Mouse (Mus musculus) MEL-GATA-1-ER (cell line): ENCODE measurements around the gene Kcnj16.

Experiments used
- DNase-seq: peaks from one replicate; pipeline ENCODE4 v3.0.0-alpha.2; 2012; ENCODE audit warnings: low read depth; ENCODE audit errors: extremely low read depth

Gene Kcnj16

DNA sequence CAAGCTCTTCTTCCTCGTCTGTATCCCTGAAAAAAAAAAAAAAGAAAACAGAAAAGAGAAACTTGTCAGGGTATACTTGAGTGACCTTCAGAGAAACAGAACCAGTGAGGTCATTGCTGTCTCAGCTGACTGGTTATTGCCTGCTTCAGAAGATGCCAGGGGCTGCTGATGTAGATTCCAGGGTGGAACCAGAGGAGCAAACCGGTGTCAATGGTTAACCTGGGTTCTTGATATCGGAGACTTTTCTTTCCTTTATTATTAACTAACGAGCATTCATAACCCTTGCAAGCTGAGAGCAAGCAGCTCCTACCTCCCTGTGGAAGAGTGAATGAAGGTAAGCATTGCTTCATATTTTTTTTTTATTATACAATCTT, at the start of gene Kcnj16:
Gene Kcnj16 (plus strand): TSS at position 272 of the 374 bp plus-strand sequence.
- no peak for DNase-seq

DNA sequence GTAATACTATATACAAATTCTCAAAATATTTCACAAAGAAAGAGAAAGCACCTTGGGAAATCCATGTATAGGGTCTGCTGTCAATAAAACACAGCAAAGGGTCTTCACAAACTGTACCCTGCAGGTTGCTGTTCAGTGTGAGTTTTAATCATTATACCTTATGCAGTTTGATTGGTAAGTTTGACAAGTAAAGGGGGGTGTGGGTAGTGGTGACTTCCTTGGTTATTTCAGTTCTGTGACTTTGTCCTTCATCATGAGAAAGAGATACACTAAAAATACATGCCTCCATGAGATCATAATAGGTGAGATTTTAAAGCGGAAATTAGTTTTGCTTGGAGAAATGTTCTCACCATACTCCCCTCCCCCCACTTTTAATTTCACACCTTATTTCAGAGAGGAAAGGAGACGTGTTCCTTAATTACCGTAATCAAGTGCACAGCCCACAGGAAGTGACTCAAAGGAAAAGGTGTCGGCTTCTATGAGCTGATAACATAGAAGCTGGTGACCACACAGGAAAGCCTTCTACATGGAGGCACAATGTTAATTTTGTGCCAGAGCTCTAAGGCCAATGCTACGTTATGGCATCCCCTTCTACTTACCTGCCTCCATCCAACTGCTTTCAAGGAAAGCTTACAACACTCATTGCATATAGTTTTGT, 48.9 kb upstream of the Kcnj16 start:
- DNase-seq = no peak

DNA sequence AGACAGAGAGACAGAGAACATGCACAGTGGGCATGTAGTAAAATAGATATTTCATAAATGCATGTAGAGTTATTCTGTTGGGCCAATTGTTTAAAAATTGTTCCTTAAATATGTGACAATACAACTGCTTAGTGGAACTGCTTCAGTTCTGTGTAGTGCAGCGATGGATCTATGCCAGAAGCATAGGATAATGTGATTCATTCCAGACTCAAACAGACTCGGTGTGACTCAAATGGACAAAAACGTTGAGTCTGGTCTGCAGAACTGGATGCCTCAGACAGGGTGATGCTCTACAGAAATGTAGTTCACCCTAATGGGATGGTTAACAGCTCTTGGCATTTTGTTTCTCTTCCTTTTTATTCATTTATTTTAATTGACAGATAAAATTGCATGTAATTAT, 32.1 kb upstream of the Kcnj16 start:
- no peak for DNase-seq

DNA sequence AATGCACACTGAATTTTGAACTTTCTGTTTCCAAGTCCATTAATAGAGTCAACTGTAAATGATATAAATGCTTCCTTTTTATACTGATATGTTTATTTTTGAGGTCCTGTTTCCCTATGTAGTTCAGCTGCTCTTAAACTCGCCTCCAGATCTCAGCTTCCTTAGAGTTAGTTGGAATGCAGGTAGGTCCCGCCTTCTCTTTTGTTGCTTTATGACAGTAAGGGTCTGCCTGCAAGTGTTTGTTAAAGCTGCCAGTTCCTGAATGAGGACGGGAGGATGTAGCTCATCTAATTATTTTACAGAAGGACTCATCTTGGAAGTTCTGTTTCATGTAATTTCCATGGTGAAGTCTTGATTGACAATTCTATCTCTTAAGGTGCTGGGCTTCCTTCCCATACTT, 25.6 kb upstream of the Kcnj16 start:
- DNase-seq = no peak

DNA sequence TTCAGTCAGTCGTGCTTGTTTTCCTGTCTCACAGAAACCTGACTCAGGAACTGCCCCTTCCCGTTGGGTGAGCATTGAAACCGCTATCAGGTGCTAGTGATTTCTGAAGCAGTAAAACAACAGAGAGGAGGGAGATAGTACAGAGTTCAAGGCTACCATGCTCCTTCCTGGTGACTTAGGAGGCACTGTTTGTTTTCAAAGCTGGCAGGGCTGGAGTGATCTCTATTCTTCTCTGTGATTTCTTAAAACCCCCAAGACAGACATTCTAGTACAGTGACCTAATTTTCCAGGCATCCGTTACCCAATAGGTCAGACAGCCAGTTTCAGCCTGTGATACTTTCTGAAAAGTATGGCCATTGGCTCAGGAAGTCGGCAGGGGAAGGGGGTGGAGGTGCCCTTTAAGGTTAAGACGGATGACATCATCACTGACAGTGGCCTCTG, 25.1 kb upstream of the Kcnj16 start:
- no peak for DNase-seq

DNA sequence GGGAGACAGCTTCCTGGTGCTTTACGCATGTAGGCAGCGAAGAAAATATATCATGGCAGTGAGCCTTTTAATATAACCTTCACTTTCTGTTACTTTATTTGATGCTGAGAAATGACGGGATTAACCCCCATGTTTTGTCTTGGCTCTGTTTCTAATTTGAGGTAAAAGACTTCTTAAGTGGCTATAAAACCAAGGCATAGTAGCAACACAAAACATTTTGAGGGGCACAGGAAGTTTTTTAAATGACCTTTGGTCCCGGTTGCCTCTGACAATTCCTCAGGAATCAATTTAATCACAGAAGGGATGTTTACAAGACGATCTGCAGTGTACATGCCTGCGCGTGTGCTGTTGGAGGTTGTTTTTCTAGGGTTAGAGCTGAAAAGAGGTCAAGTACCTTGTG, 11.2 kb upstream of the Kcnj16 start:
- DNase-seq = no peak

DNA sequence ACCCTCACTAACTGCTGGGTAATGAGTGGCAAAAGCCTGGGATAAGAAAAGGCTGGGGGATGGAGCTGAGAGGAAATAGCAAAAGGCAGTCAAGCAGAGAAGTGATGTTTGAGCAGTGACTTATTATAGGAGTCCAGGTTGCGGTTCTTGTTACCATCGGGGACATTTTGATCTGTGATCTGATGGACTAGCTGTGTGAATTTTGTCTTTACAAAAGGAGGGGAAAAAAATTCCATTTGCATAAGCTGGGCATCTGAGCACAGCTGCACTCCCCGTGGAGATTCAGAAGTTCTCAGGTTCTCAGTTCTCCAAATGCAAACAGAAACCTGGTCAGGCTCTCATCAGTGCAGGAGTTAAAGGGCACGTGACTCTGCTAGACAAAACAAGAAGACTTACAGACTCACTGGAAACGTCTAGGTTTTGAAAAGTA, 6.2 kb upstream of the Kcnj16 start:
- DNase-seq = no peak

DNA sequence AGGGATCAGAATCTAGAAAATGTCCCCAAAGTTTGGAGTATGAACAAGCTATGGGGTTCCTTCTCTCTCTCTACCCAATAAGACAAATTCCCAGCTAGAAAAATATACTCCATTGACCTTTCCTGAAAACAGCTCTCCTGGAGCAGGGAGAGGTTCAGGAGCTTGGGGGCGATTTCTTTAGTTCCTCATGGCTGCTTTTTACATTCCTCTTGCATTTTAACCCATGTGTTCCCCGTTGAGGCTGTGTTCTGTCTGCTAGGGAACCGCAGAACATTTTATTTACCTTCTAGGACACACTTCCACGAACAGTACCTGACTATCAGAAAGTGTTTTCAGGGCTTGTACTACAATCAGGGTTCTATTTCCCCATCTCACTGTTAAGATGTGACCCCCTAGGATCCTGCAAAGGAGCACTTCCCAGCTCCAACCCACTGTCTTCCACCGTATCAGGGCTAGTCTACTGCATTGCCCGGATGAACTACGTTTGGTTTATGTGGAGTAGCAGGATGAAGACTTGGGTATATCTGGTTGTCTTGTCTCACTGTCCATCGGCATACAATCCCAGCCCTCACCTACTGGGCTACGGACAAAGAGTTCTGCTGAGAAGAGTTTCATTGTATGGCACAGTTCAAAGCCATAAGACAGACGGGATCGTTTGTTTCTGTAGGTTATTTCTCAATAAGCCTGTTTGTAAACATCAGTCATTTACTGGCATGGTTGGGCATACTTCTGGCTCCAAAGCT, 643 bp upstream of the Kcnj16 start:
- DNase-seq = no peak

DNA sequence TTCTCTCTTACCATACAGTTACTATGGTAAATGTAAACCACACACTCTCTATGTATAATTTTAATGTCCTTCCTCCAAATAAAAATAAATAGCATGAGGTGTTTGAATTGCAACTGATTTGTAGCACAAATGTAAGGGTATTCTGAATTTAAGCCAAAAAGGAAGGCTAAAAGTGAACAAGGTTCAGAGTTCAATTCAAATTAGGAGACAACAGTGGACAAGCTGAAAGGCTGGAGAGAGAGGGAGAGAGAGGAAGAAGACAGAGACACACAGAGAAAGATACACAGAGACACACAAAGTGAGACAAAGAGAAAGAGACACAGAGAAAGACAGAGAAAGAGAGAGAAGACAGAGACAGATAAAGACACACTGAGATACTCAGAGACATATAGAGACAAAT, 1.1 kb downstream of the Kcnj16 start:
- no peak for DNase-seq

DNA sequence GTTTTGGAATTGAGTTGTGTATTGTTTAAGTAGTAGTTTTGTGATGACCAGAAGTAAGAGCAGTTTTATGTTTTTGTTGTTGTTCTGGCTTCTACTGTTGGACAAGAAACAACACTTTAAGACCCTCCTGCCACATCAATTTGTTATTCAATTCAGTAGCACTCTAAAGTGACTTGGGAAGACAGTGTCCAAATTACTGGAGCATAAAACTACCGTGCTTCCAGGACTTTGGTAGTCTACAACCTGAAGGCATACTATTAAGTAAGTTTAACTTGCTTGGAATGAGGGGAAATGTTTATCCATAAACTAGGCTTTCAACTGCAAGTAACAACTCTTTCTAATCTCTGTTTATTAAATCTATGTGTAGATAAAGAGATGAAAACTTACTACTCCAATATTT, 17.7 kb downstream of the Kcnj16 start:
- DNase-seq = no peak

DNA sequence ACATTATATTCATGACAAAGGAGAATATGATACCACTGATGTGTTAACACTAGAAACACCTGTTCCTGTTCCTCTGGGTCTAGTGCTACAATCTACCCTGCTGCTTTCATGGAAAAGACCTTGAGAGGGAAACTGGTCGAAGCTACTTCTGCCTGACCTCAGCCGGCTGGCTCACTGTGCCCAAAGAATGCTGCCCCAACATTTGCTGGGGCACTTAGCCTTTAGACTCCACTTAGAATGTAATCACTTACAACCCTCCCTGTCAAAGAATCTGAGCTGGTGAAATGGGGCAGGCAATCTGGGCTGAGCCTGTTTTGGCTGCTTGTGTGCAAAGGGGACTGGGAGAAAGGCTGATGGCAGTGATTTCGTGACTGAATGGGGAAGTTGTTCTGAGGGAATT, 18.1 kb downstream of the Kcnj16 start:
- no peak for DNase-seq

DNA sequence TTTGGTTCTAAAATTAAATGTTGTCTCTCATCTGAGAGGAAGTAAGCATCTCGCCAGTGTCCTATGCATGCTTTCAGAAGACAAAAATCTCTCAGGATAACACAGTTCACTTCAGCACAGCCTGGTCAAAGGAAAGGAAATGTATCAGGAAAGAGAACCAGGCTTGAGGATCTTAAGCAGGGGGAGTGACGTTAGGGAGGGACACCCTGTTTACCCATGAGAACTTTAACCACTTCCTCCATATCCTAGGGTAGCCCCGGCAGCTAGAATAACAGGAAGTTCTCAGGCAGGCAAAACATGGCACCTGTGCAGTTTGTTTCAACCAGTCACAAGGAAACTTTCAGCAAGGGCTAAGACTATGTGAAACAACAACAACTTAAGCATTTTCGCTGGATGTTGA, 25.8 kb downstream of the Kcnj16 start:
- no peak for DNase-seq

DNA sequence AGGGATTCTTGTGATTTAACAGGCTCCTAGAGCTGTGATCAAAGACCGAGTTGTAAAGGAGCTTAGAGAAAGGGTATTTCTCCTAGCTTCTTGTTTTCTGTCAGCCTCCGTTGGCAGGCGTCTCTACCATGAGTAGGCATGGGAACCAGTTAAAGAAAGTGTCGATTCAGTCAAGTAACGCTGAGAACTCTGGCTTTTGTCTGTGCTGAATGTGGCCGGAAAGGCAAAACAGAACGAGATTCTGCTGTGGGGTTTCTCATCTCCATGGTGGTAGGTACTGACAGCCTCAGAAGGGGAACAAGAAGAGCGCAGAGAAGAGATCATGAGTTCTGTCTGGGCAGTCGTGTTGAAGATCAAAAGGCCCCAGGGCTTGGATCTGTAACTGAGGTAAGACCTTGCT, 29.4 kb downstream of the Kcnj16 start:
- DNase-seq = no peak

DNA sequence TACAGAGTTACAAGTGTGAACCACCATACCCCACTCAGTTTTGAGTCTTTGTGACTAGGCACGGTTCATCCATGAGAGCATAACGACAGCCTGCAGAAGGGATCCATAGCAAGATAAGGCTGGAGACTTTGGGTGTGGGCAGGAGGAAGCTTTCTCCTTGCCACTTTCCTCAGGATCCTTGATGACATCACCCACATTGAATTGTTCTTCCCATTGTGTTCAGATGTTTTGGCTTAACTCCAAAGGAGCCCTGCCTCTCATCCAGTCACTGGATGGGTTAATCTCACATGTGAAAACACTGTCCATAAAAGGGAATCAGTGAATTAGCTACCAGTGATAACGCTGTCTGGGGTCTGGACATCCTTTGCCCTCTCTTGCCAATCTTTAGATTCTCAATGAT, 37.3 kb downstream of the Kcnj16 start:
- DNase-seq = no peak

DNA sequence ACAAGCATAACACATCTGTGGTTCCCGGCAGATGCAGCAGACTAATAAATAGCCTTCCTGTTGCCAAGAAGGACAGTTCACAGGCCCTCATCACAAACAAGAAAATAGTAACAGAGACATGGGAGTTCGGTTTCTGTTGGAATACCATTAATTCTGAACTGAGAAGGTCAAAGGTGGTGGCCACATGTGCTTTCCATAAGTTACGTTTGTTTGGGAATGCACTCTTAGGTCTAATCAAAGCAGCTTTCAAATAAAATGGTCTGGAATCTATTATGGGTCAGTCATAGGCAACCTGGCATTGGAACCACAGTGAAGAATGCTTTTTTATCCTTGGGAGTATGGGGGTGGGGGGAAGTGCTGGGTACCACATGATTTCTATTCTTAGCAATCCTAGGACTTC, 41.6 kb downstream of the Kcnj16 start:
- no peak for DNase-seq

DNA sequence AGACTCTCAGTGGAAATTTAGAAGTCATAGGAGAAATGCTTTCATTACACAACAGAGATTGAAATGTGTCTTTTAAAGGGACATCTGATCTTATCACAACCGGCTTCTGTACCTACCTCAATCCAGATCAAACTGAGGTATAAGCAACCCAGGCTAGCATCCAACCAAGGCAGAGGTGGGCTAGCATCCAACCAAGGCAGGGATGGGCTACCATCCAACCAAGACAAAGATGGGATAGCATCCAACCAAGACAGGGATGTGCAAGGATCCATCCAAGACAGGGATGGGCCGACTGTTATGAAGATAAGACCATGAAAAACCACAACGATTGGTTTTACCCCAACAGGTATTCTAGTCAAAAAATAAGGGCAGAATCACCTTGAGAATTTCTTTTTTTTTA, 48.4 kb downstream of the Kcnj16 start:
- DNase-seq = no peak

DNA sequence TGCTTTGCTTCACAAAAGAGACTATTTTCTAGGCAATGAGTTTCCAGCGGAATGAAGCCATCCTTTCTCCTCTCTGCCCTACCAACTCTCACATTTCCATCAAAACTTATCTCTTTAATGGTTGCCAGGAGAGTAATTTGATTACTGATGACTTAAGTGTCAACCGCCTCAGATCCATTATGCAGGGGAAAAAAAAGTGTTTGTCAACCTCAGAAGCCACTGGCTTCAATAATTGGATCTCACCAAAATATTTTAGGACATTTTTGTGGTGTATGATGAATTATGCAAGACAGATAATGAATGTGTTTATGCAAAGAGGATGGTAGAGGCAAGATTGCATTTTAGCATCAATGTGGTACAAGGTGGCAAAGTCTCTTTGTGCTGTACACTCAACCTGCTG, 52.4 kb downstream of the Kcnj16 start:
- no peak for DNase-seq

DNA sequence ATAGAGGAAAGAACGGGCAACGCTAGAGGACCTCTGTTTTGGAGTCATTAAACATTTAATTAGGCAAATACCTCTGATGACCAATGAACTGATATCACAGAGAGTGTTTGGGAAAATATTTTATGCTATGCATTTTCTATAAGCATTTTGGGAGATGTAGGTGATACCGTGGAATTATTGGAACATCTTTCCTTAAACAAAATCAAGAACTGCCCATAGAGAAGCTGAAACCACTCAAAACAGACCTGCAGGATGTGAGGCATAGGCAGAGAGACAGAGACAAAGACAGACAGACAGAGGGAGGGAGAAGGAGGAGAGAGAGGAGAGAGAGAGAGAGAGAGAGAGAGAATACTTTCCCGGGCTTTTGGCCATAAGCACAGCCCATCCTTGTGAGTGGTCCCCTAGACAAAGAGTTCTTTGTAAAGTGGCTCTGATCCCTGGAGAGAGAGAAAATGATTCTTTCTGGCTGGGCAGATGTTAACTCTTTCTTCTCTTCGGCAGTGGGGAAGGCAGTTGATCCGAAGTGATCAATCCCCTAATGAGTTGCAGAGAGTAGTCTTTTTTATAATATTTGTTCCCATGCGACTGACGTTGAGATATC, 54.9 kb downstream of the Kcnj16 start:
- DNase-seq = no peak

DNA sequence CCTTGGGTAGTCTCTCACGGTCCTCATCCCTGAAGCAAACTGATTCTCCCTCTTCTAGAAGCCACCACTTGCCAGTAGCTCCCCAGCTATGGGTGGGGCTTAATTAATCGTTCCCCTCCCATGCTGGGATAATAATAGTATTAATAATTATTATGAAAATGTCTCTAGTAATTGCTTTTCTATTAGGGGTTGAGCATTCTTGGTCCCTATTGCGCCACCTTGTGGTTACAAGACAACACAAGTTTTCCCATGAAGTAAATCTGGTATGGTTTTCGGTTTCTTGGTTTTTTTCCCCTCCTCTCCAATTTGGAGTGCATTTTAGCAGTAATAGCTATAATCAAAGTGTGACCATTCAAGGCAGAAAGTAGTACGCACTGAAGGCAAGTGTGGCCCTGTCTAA, 74.3 kb downstream of the Kcnj16 start:
- DNase-seq = no peak

DNA sequence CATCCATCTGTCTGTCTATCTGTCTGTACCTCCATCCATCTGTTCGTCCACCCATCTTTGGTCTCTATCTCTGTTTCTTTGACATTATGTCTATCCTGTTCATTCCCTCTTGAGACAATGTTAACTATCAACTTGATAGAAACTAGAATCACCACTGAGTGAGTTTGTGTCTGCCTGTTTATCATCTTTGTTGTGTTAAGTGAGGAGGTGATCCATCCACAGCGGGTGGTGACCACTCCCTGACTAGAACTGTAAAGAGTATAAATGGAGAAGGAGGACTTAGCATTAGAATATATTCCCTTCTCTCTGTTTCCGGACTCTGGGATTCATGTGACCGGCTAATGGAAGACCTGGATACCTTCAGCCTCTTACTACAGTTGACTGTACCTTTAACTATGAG, 75.5 kb downstream of the Kcnj16 start:
- no peak for DNase-seq

DNA sequence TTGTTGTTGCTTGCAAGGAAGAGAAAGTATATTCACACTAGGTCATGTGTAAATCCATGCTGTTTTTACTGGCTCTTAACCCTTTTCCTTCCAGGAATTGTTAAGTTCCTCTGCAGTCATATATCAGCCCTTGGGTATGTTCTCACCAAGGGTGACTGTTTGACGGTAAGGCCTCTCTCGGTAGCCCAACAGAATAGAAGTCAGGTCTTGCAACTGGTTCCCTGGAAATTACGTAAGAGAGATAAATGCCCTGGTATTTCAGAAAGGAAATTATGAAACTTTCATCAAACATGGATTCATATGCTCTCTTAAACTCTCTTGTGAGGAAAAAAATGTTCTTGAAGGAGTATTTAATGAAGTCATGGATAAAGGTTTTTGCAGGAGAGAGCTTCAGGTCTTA, 86.4 kb downstream of the Kcnj16 start:
- no peak for DNase-seq

DNA sequence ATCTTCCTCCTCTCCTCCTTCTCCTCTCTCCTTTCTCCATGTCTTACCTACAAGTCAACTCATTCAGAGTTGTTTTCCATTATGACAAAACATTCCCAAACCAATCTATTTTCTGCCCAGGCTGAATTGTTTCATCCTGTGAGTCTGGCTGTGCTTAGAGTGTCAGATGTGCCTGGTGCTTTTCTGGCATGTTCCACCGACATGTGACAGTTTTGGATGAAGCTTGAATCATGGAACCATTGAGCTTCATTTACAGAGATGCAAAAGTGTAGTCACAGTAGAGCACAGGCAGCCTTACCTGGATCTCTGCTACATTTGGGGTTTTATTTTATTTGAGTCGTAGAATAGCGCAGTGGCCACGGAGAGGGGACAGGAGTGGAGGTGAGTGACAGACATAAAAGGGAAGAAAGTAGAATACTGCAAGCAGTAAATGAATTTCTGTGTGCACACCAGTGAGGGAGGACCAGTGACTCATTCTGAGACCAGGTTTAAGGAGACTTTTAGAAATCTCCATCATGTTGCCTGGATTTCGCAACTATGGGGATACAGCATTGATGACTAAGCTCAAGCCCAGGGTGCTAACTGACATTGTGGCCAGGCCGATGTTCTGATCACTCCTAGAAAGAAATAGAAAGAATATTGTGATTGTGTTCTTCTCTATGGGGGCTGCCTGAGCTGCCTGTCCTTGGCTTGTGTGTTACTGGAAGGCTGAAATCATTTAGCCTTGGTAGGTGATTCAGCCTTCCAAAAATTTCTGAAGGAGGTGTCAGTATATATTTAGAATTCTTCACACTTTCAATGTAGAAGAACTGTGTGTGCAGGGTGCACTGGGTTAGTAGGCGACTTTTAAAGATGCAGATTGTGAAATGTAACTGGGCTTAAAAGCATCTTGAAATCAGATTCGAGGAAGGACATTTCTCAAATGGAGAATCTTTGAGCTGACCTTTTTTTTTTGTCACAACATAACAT, 87.3 kb downstream of the Kcnj16 start:
- no peak for DNase-seq
